Mouse (Mus musculus): ENCODE data around the gene Rasgef1b. TPM values are rescaled to one million over a fixed set of nuclear protein-coding genes. Genes with fewer than 3 reads are reported as not detected.

Rasgef1b gene
- total and polyA plus RNA-seq, 3 experiments: 0.17 to 0.26 (median 0.21) TPM

DNA sequence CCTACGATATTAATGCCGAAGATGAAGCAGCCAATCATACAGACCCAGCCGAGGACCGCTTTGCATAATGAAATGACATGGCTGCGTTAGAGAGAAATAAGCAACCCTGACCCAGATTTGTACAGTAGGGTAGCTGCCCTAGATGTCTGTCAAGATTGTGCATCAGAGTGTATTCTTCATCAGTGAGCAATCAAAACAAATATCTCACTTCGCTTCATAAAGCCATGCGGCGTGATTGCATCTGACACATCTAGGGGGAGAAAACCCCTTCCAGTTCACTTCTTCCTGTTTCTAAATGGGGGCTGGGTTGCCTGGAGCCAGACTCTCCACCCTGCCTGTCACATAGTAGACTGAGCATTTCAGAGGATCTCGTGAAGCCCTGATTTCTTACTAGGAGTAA, 44.4 kb upstream of the Rasgef1b start:
- H3K9me3 ChIP-seq (replicated peaks; ENCODE audit: low read length): no peaks in the 10 kb centered on the region

DNA sequence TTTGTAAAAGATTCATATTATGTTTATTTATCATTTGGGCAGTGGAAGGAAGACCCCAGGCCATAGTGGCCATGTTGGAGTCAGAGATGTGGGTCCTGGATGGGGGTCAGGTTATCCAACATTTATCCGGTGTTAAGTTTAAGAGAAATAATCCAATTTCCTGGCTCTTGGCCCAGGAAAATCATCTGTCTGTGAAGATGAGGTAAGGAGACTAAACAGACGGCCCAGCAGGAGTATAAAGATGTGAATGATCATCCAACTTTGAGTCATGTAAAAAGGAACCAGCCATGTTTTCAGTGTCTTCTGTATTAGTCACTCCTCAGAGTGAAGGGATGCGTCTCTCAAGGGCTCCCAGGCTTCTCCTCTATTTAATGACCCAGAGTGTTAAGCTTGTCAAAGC, 35.4 kb upstream of the Rasgef1b start:
- Histone ChIP-seq H3K4me1 (ENCODE audit: control insufficient read depth in 1 of 2, insufficient read depth in 2 of 2) (no peaks in the 10 kb centered on the region), H3K79me2 (replicated peaks; ENCODE audit: control insufficient read depth, extremely low read depth, insufficient read depth, poor library complexity, severe bottlenecking) (no peaks in the 10 kb centered on the region), H3K27me3 (replicated peaks) (no peaks in the 10 kb centered on the region), H3K4me3 (replicated peaks in 1 of 3; ENCODE audit: low read depth in 2 of 3, low read length in 2 of 3, poor library complexity in 1 of 3) (no peak overlapping the region), H3K4me2 (ENCODE audit: insufficient read depth, low read depth, poor library complexity, severe bottlenecking) (no peak overlapping the region), H3K27ac (ENCODE audit: insufficient read depth, low read depth) (no peak overlapping the region), H3K9me3 (replicated peaks; ENCODE audit: low read length) (peaks cover 2% of the 10 kb centered on the region), H3K36me3 (replicated peaks in 1 of 2; ENCODE audit: control insufficient read depth in 1 of 2, insufficient read depth in 1 of 2, low read length in 1 of 2) (no peaks in the 10 kb centered on the region), H3K9ac (ENCODE audit: insufficient read depth, low read depth) (no peak overlapping the region)
- DNase-seq (ENCODE audit: extremely low read depth): no peak
- TF ChIP-seq MEF2A (IDR thresholded peaks at IDR 0.05; ENCODE audit: borderline replicate concordance, low read depth, low read length) (no peak), CHD1 (IDR thresholded peaks at IDR 0.05; ENCODE audit: low read depth, low read length) (no peak), EP300 (IDR thresholded peaks at IDR 0.05; ENCODE audit: low read length) (no peak), MAZ (IDR thresholded peaks at IDR 0.05; ENCODE audit: low read depth, low read length) (no peak), BHLHE40 (IDR thresholded peaks at IDR 0.05; ENCODE audit: low read depth, low read length) (no peak), POLR2AphosphoS2 (IDR thresholded peaks at IDR 0.05; ENCODE audit: low read depth, low read length) (no peak), USF2 (conservative IDR thresholded peaks at IDR 0.05; ENCODE audit: low read depth, low read length) (no peak), TCF12 (IDR thresholded peaks at IDR 0.05; ENCODE audit: low read depth, low read length) (no peak), SMC3 (IDR thresholded peaks at IDR 0.05; ENCODE audit: low read depth, low read length) (no peak)
- dilution Hi-C loops (cut with MboI; ENCODE audit: extremely low pct_ligation_motif_present, extremely low pct_unique_long_range_greater_than_20kb, low sequenced_read_pairs) (no loop called here), in situ Hi-C loops (cut with MboI; ENCODE audit: low pct_ligation_motif_present, low pct_unique_long_range_greater_than_20kb, low sequenced_read_pairs) (no loop called here)

More for the DNA sequence above, 44.4 kb upstream of the Rasgef1b start:
- no peak for DNase-seq (ENCODE audit: extremely low read depth)
- Histone ChIP-seq H3K4me2 (ENCODE audit: insufficient read depth, low read depth, poor library complexity, severe bottlenecking) (no peak overlapping the region), H3K4me1 (ENCODE audit: control insufficient read depth in 1 of 2, insufficient read depth in 2 of 2) (peaks cover 0 to 4% of the 10 kb centered on the region in 2 experiments; a peak in 2 of 4 replicates), H3K79me2 (replicated peaks; ENCODE audit: control insufficient read depth, extremely low read depth, insufficient read depth, poor library complexity, severe bottlenecking) (no peaks in the 10 kb centered on the region), H3K27me3 (replicated peaks) (no peaks in the 10 kb centered on the region), H3K36me3 (replicated peaks in 1 of 2; ENCODE audit: control insufficient read depth in 1 of 2, insufficient read depth in 1 of 2, low read length in 1 of 2) (no peaks in the 10 kb centered on the region), H3K4me3 (replicated peaks in 1 of 3; ENCODE audit: low read depth in 2 of 3, low read length in 2 of 3, poor library complexity in 1 of 3) (no peak overlapping the region), H3K27ac (ENCODE audit: insufficient read depth, low read depth) (no peak overlapping the region), H3K9ac (ENCODE audit: insufficient read depth, low read depth) (no peak overlapping the region)
- in situ Hi-C loops (cut with MboI; ENCODE audit: low pct_ligation_motif_present, low pct_unique_long_range_greater_than_20kb, low sequenced_read_pairs): no loop called here
- dilution Hi-C loops (cut with MboI; ENCODE audit: extremely low pct_ligation_motif_present, extremely low pct_unique_long_range_greater_than_20kb, low sequenced_read_pairs): no loop called here
- TF ChIP-seq CTCF (conservative IDR thresholded peaks at IDR 0.05 in 1 of 2, IDR thresholded peaks at IDR 0.05 in 1 of 2; ENCODE audit: low read depth in 2 of 2, low read length in 2 of 2): no peak
- TF ChIP-seq PAX5 (IDR thresholded peaks at IDR 0.05; ENCODE audit: low read length): no peak
- TF ChIP-seq CHD1 (IDR thresholded peaks at IDR 0.05; ENCODE audit: low read depth, low read length): no peak
- TF ChIP-seq SIN3A (IDR thresholded peaks at IDR 0.05; ENCODE audit: low read length): no peak
- no peak for TF ChIP-seq IRF4 (IDR thresholded peaks at IDR 0.05; ENCODE audit: low read depth, low read length)
- TF ChIP-seq TBP (conservative IDR thresholded peaks at IDR 0.05; ENCODE audit: low read depth, low read length): no peak
- TF ChIP-seq USF2 (conservative IDR thresholded peaks at IDR 0.05; ENCODE audit: low read depth, low read length): no peak
- TF ChIP-seq MXI1 (IDR thresholded peaks at IDR 0.05; ENCODE audit: low read depth, low read length): no peak
- no peak for TF ChIP-seq MAZ (IDR thresholded peaks at IDR 0.05; ENCODE audit: low read depth, low read length)
- TF ChIP-seq MAFK (IDR thresholded peaks at IDR 0.05; ENCODE audit: insufficient replicate concordance, low read length): no peak
- no peak for TF ChIP-seq CHD2 (IDR thresholded peaks at IDR 0.05; ENCODE audit: low read length)
